Mouse (Mus musculus): ENCODE results near the gene Rexo1. TPM values are rescaled to one million over a fixed set of nuclear protein-coding genes. Genes with fewer than 3 reads are reported as not detected.

Gene Rexo1
- polyA plus RNA-seq, 1 experiment from 2014 or later = 22.5 TPM

GRCm38 (mm10) chr10:80538180-80538579 is 23.2 kb downstream of the Rexo1 start:
- H3K27me3 ChIP-seq (ENCODE audit: control insufficient read depth, insufficient read depth, low read length) = peaks cover 15% of the 10 kb centered on the region
- H3K4me2 ChIP-seq (replicated peaks; ENCODE audit: low read depth, low read length) = no peak overlapping the region
- WGBS = 59% methylated on average over 5 of the region's 5 CpGs
- no peak overlapping the region for H3K9ac ChIP-seq (ENCODE audit: low read depth, low read length)
- peaks cover 6% of the 10 kb centered on the region; the same call in 1 of the 2 replicates for H3K36me3 ChIP-seq (ENCODE audit: control insufficient read depth, insufficient read depth, low read length)
- ATAC-seq (ENCODE audit: low FRiP score) (no peak), DNase-seq (ENCODE audit: low spot score) (no peak)
- no peaks in the 10 kb centered on the region for H3K4me1 ChIP-seq (replicated peaks; ENCODE audit: control insufficient read depth, insufficient read depth, low read length)
- no peaks in the 10 kb centered on the region for H3K9me3 ChIP-seq (ENCODE audit: control insufficient read depth, low read length)
- no peak overlapping the region for H3K27ac ChIP-seq (ENCODE audit: low read depth, low read length)
- H3K4me3 ChIP-seq (ENCODE audit: low read depth, low read length) = no peak overlapping the region

- Histone ChIP-seq H3K27me3 (ENCODE audit: control insufficient read depth, insufficient read depth, low read length) (peaks cover 15% of the 10 kb centered on the region), H3K4me2 (replicated peaks; ENCODE audit: low read depth, low read length) (no peak overlapping the region), H3K4me3 (ENCODE audit: low read depth, low read length) (no peak overlapping the region), H3K9me3 (ENCODE audit: control insufficient read depth, low read length) (no peaks in the 10 kb centered on the region), H3K4me1 (replicated peaks; ENCODE audit: control insufficient read depth, insufficient read depth, low read length) (no peaks in the 10 kb centered on the region), H3K9ac (ENCODE audit: low read depth, low read length) (no peak overlapping the region), H3K27ac (ENCODE audit: low read depth, low read length) (no peak overlapping the region), H3K36me3 (ENCODE audit: control insufficient read depth, insufficient read depth, low read length) (no peaks in the 10 kb centered on the region)
- 9% methylated on average over 13 of the region's 13 CpGs for WGBS
- no peak for ATAC-seq (ENCODE audit: low FRiP score)
- peak; percentile 27 for DNase-seq (ENCODE audit: low spot score)
Measured at GRCm38 (mm10) chr10:80535711-80536110, 25.6 kb downstream of the Rexo1 start.

GRCm38 (mm10) chr10:80535071-80535470 is 26.3 kb downstream of the Rexo1 start:
- Histone ChIP-seq H3K4me3 (ENCODE audit: low read depth, low read length) (no peak overlapping the region), H3K9me3 (ENCODE audit: control insufficient read depth, low read length) (no peaks in the 10 kb centered on the region), H3K36me3 (ENCODE audit: control insufficient read depth, insufficient read depth, low read length) (no peaks in the 10 kb centered on the region), H3K4me2 (replicated peaks; ENCODE audit: low read depth, low read length) (no peak overlapping the region), H3K27me3 (ENCODE audit: control insufficient read depth, insufficient read depth, low read length) (peaks cover 15% of the 10 kb centered on the region), H3K9ac (ENCODE audit: low read depth, low read length) (no peak overlapping the region), H3K27ac (ENCODE audit: low read depth, low read length) (no peak overlapping the region), H3K4me1 (replicated peaks; ENCODE audit: control insufficient read depth, insufficient read depth, low read length) (no peaks in the 10 kb centered on the region)
- 11% methylated on average over 14 of the region's 14 CpGs for WGBS
- ATAC-seq (ENCODE audit: low FRiP score) (no peak), DNase-seq (ENCODE audit: low spot score) (no peak)

- H3K4me3 ChIP-seq (ENCODE audit: low read depth, low read length) = no peak overlapping the region
- no peaks in the 10 kb centered on the region for H3K9me3 ChIP-seq (ENCODE audit: control insufficient read depth, low read length)
- WGBS = 21% methylated on average over 7 of the region's 7 CpGs
- no peak overlapping the region for H3K27ac ChIP-seq (ENCODE audit: low read depth, low read length)
- H3K9ac ChIP-seq (ENCODE audit: low read depth, low read length) = no peak overlapping the region
- DNase-seq (ENCODE audit: low spot score) (peak; percentile 43), ATAC-seq (ENCODE audit: low FRiP score) (no peak)
- H3K27me3 ChIP-seq (ENCODE audit: control insufficient read depth, insufficient read depth, low read length) = peaks cover 11% of the 10 kb centered on the region
- no peak overlapping the region for H3K4me2 ChIP-seq (replicated peaks; ENCODE audit: low read depth, low read length)
- no peaks in the 10 kb centered on the region for H3K4me1 ChIP-seq (replicated peaks; ENCODE audit: control insufficient read depth, insufficient read depth, low read length)
- H3K36me3 ChIP-seq (ENCODE audit: control insufficient read depth, insufficient read depth, low read length) = no peaks in the 10 kb centered on the region
Measured at GRCm38 (mm10) chr10:80533704-80534103, 27.7 kb downstream of the Rexo1 start.

GRCm38 (mm10) chr10:80532783-80533182 is 28.6 kb downstream of the Rexo1 start:
- Histone ChIP-seq H3K4me2 (replicated peaks; ENCODE audit: low read depth, low read length) (no peak overlapping the region), H3K27me3 (ENCODE audit: control insufficient read depth, insufficient read depth, low read length) (peaks cover 11% of the 10 kb centered on the region), H3K9me3 (ENCODE audit: control insufficient read depth, low read length) (no peaks in the 10 kb centered on the region), H3K4me1 (replicated peaks; ENCODE audit: control insufficient read depth, insufficient read depth, low read length) (no peaks in the 10 kb centered on the region), H3K36me3 (ENCODE audit: control insufficient read depth, insufficient read depth, low read length) (no peaks in the 10 kb centered on the region), H3K9ac (ENCODE audit: low read depth, low read length) (no peak overlapping the region), H3K4me3 (ENCODE audit: low read depth, low read length) (no peak overlapping the region), H3K27ac (ENCODE audit: low read depth, low read length) (no peak overlapping the region)
- WGBS = 84% methylated on average over 11 of the region's 11 CpGs
- no peak for DNase-seq (ENCODE audit: low spot score)
- ATAC-seq (ENCODE audit: low FRiP score) = no peak

GRCm38 (mm10) chr10:80526172-80526571 is 35.2 kb downstream of the Rexo1 start:
- H3K4me1 ChIP-seq (replicated peaks; ENCODE audit: control insufficient read depth, insufficient read depth, low read length) = no peaks in the 10 kb centered on the region
- no peak overlapping the region for H3K27ac ChIP-seq (ENCODE audit: low read depth, low read length)
- H3K4me3 ChIP-seq (ENCODE audit: low read depth, low read length) = no peak overlapping the region
- H3K4me2 ChIP-seq (replicated peaks; ENCODE audit: low read depth, low read length) = peak overlapping the region; percentile 32
- H3K9me3 ChIP-seq (ENCODE audit: control insufficient read depth, low read length) = no peaks in the 10 kb centered on the region
- WGBS = 34% methylated on average over 9 of the region's 9 CpGs
- ATAC-seq (ENCODE audit: low FRiP score) (peak; percentile 89), DNase-seq (ENCODE audit: low spot score) (peak; percentile 49)
- H3K9ac ChIP-seq (ENCODE audit: low read depth, low read length) = no peak overlapping the region
- H3K36me3 ChIP-seq (ENCODE audit: control insufficient read depth, insufficient read depth, low read length) = no peaks in the 10 kb centered on the region
- no peaks in the 10 kb centered on the region for H3K27me3 ChIP-seq (ENCODE audit: control insufficient read depth, insufficient read depth, low read length)

- no peak overlapping the region for H3K9ac ChIP-seq (ENCODE audit: low read depth, low read length)
Measured at GRCm38 (mm10) chr10:80523299-80523698, 38.1 kb downstream of the Rexo1 start.

GRCm38 (mm10) chr10:80519287-80519686 is 42.1 kb downstream of the Rexo1 start:
- Histone ChIP-seq H3K36me3 (ENCODE audit: control insufficient read depth, insufficient read depth, low read length) (no peaks in the 10 kb centered on the region), H3K4me1 (replicated peaks; ENCODE audit: control insufficient read depth, insufficient read depth, low read length) (peaks cover 3% of the 10 kb centered on the region; the same call in 1 of the 2 replicates), H3K4me3 (ENCODE audit: low read depth, low read length) (no peak overlapping the region), H3K27me3 (ENCODE audit: control insufficient read depth, insufficient read depth, low read length) (peaks cover 2% of the 10 kb centered on the region; the same call in 1 of the 2 replicates), H3K9ac (ENCODE audit: low read depth, low read length) (no peak overlapping the region), H3K9me3 (ENCODE audit: control insufficient read depth, low read length) (no peaks in the 10 kb centered on the region), H3K4me2 (replicated peaks; ENCODE audit: low read depth, low read length) (no peak overlapping the region), H3K27ac (ENCODE audit: low read depth, low read length) (no peak overlapping the region)
- DNase-seq (ENCODE audit: low spot score) (no peak), ATAC-seq (ENCODE audit: low FRiP score) (no peak)
- 64% methylated on average over 2 of the region's 2 CpGs for WGBS

More at GRCm38 (mm10) chr10:80523299-80523698, 38.1 kb downstream of the Rexo1 start:
- H3K36me3 ChIP-seq (ENCODE audit: control insufficient read depth, insufficient read depth, low read length) = no peaks in the 10 kb centered on the region
- H3K4me3 ChIP-seq (ENCODE audit: low read depth, low read length) = no peak overlapping the region
- ATAC-seq (ENCODE audit: low FRiP score) (no peak), DNase-seq (ENCODE audit: low spot score) (no peak)
- no peaks in the 10 kb centered on the region for H3K4me1 ChIP-seq (replicated peaks; ENCODE audit: control insufficient read depth, insufficient read depth, low read length)
- H3K9me3 ChIP-seq (ENCODE audit: control insufficient read depth, low read length) = no peaks in the 10 kb centered on the region
- WGBS = 92% methylated on average over 7 of the region's 7 CpGs
- no peaks in the 10 kb centered on the region for H3K27me3 ChIP-seq (ENCODE audit: control insufficient read depth, insufficient read depth, low read length)
- H3K27ac ChIP-seq (ENCODE audit: low read depth, low read length) = no peak overlapping the region
- no peak overlapping the region for H3K4me2 ChIP-seq (replicated peaks; ENCODE audit: low read depth, low read length)

GRCm38 (mm10) chr10:80513739-80514138 is 47.6 kb downstream of the Rexo1 start:
- H3K36me3 ChIP-seq (ENCODE audit: control insufficient read depth, insufficient read depth, low read length) = no peaks in the 10 kb centered on the region
- peak; percentile 33 for DNase-seq (ENCODE audit: low spot score)
- H3K9ac ChIP-seq (ENCODE audit: low read depth, low read length) = 0 out of 2 replicates have a peak overlapping the region, but pooled peaks have one; percentile 23
- H3K4me3 ChIP-seq (ENCODE audit: low read depth, low read length) = no peak overlapping the region
- ATAC-seq (ENCODE audit: low FRiP score) = no peak
- H3K4me1 ChIP-seq (replicated peaks; ENCODE audit: control insufficient read depth, insufficient read depth, low read length) = peaks cover 6% of the 10 kb centered on the region; the same call in 1 of the 2 replicates
- no peaks in the 10 kb centered on the region for H3K9me3 ChIP-seq (ENCODE audit: control insufficient read depth, low read length)
- peaks cover 5% of the 10 kb centered on the region for H3K27me3 ChIP-seq (ENCODE audit: control insufficient read depth, insufficient read depth, low read length)
- WGBS = 8% methylated on average over 19 of the region's 19 CpGs
- H3K27ac ChIP-seq (ENCODE audit: low read depth, low read length) = no peak overlapping the region
- H3K4me2 ChIP-seq (replicated peaks; ENCODE audit: low read depth, low read length) = peak overlapping the region; percentile 28
